Mouse (Mus musculus) ES-Bruce4 (cell line): ENCODE results near the gene Pnpla5. TPM values are rescaled to one million over a fixed set of nuclear protein-coding genes. Genes with fewer than 3 reads are reported as not detected.
A peak's percentile ranks its signal among the peaks of the same experiment; 100 is the strongest.

Experiments
- H3K27ac ChIP-seq: 2 replicates; pipeline ENCODE4 v1.5.1; 2012; ENCODE audit warnings: low read length, inconsistent platforms; ENCODE audit not compliant: insufficient read depth
- H3K27me3 ChIP-seq: 2 replicates; pipeline ENCODE4 v1.6.1; 2012; ENCODE audit warnings: mild to moderate bottlenecking, low read length, inconsistent platforms; ENCODE audit not compliant: control insufficient read depth, poor library complexity, insufficient read depth, severe bottlenecking
- H3K36me3 ChIP-seq: 2 replicates; pipeline ENCODE4 v1.6.1; 2012; ENCODE audit warnings: inconsistent platforms, mild to moderate bottlenecking, low read length, moderate library complexity; ENCODE audit not compliant: control insufficient read depth, poor library complexity, insufficient read depth, severe bottlenecking
- H3K4me1 ChIP-seq: one replicate; pipeline ENCODE4 v1.8.1; 2011; ENCODE audit warnings: low read length; ENCODE audit not compliant: control insufficient read depth, insufficient read depth
- H3K4me3 ChIP-seq: 2 replicates; pipeline ENCODE4 v1.5.1; 2011; ENCODE audit warnings: low read depth, mild to moderate bottlenecking, low read length
- H3K9ac ChIP-seq: 2 replicates; pipeline ENCODE4 v1.6.1; 2012; ENCODE audit warnings: low read depth, mild to moderate bottlenecking, inconsistent platforms; ENCODE audit not compliant: poor library complexity, severe bottlenecking
- H3K9me3 ChIP-seq: replicated peaks from 2 replicates; pipeline ENCODE4 v1.6.1; 2012; ENCODE audit warnings: mild to moderate bottlenecking, low read length, inconsistent platforms; ENCODE audit not compliant: control insufficient read depth, poor library complexity, insufficient read depth, severe bottlenecking
- CTCF ChIP-seq: IDR thresholded peaks from one replicate; pipeline ENCODE4 v1.8.1; 2011; ENCODE audit warnings: low read depth, low read length
- EP300 ChIP-seq: IDR thresholded peaks from 2 replicates; pipeline ENCODE4 v1.6.1; 2011; ENCODE audit warnings: low read depth, low read length; ENCODE audit not compliant: insufficient read depth
- POLR2A ChIP-seq: IDR thresholded peaks from one replicate; pipeline ENCODE4 v1.8.1; 2011; ENCODE audit warnings: low read length; ENCODE audit not compliant: insufficient read depth
- polyA plus RNA-seq: library from polyadenylated mRNA; stranded (reverse); fragments of >200 nt; gene quantifications from 2 replicates; pipeline ENCODE4 v1.2.4, GENCODE M21; 2011; ENCODE audit warnings: low read depth; ENCODE audit not compliant: missing spikeins, insufficient read depth, insufficient read length

Pnpla5 gene
- polyA plus RNA-seq, 1 experiment, result not detected

- Histone ChIP-seq H3K9ac (no peak overlapping the region), H3K27ac (no peak overlapping the region), H3K36me3 (no peaks in the 10 kb centered on the region), H3K4me3 (no peak overlapping the region), H3K4me1 (no peaks in the 10 kb centered on the region), H3K27me3 (no peaks in the 10 kb centered on the region), H3K9me3 (no peaks in the 10 kb centered on the region)
- TF ChIP-seq EP300 (no peak), CTCF (no peak), POLR2A (no peak)
Observed at GRCm38 (mm10) chr15:84096051-84096450, 26.9 kb downstream of the Pnpla5 start.

GRCm38 (mm10) chr15:84094921-84095320 lies 28.1 kb downstream of the Pnpla5 start:
- Histone ChIP-seq H3K36me3 (no peaks in the 10 kb centered on the region), H3K27me3 (no peaks in the 10 kb centered on the region), H3K4me1 (no peaks in the 10 kb centered on the region), H3K27ac (no peak overlapping the region), H3K9me3 (no peaks in the 10 kb centered on the region), H3K4me3 (no peak overlapping the region), H3K9ac (no peak overlapping the region)
- TF ChIP-seq EP300 (no peak), CTCF (no peak), POLR2A (no peak)

- no peaks in the 10 kb centered on the region for H3K4me1 ChIP-seq
- H3K4me3 ChIP-seq, result no peak overlapping the region
- H3K27me3 ChIP-seq, result no peaks in the 10 kb centered on the region
- H3K36me3 ChIP-seq, result no peaks in the 10 kb centered on the region
- no peaks in the 10 kb centered on the region for H3K9me3 ChIP-seq
- H3K27ac ChIP-seq, result no peak overlapping the region
- TF ChIP-seq EP300 (peak; percentile 75; the same call in 1 of the 2 replicates), POLR2A (no peak)
- no peak overlapping the region for H3K9ac ChIP-seq
Observed at GRCm38 (mm10) chr15:84086775-84087174, 36.2 kb downstream of the Pnpla5 start.

GRCm38 (mm10) chr15:84086364-84086763 lies 36.6 kb downstream of the Pnpla5 start:
- Histone ChIP-seq H3K27ac (no peak overlapping the region), H3K9ac (no peak overlapping the region), H3K27me3 (no peaks in the 10 kb centered on the region), H3K36me3 (no peaks in the 10 kb centered on the region), H3K4me3 (no peak overlapping the region), H3K4me1 (no peaks in the 10 kb centered on the region), H3K9me3 (no peaks in the 10 kb centered on the region)
- no peak for TF ChIP-seq EP300
- no peak for TF ChIP-seq POLR2A
- no peak for TF ChIP-seq CTCF

- TF ChIP-seq EP300, result no peak
- no peak for TF ChIP-seq POLR2A
- no peak for TF ChIP-seq CTCF
- H3K27ac ChIP-seq, result no peak overlapping the region
- no peaks in the 10 kb centered on the region for H3K9me3 ChIP-seq
Observed at GRCm38 (mm10) chr15:84080069-84080468, 42.9 kb downstream of the Pnpla5 start.

GRCm38 (mm10) chr15:84079519-84079918 lies 43.5 kb downstream of the Pnpla5 start:
- Histone ChIP-seq H3K9ac (no peak overlapping the region), H3K9me3 (no peaks in the 10 kb centered on the region), H3K4me3 (no peak overlapping the region), H3K27ac (no peak overlapping the region), H3K27me3 (no peaks in the 10 kb centered on the region), H3K36me3 (no peaks in the 10 kb centered on the region), H3K4me1 (no peaks in the 10 kb centered on the region)
- TF ChIP-seq EP300, result no peak
- no peak for TF ChIP-seq CTCF

More at GRCm38 (mm10) chr15:84080069-84080468, 42.9 kb downstream of the Pnpla5 start:
- Histone ChIP-seq H3K27me3 (no peaks in the 10 kb centered on the region), H3K4me1 (no peaks in the 10 kb centered on the region), H3K4me3 (no peak overlapping the region), H3K9ac (no peak overlapping the region), H3K36me3 (no peaks in the 10 kb centered on the region)
